Mouse (Mus musculus) urinary bladder, postnatal 10 days (tissue): Measurements from ENCODE around the gene Gm5788.
A peak's percentile ranks its signal among the peaks of the same experiment; 100 is the strongest.
"Not testable (repeated sequence)": the region's sequence is repeated elsewhere in the genome, so short reads cannot be mapped to it uniquely, and the experiment has no call there.

Experiments used
- DNase-seq: peaks from one replicate; pipeline ENCODE4 v3.0.0; 2022; ENCODE audit warnings: low spot score

The Gm5788 gene

DNA sequence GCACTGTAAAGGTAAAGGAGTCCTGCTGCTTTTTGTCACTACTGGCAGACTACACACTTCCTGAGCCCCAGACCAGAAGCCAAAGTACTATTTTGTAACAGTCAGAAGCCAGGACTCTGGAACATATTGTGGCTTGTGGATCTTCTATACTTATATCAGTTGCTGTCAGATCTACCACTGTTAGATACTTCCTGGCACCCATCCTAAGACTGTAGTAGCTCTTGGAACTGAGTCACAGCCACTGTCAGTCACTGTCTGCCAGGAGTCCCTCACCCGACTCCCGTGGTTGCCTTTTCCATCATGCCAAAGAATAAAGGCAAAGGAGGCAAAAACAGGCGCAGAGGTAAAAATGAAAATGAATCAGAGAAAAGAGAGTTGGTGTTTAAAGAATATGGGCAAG is at the start of gene Gm5788:
TSS of gene Gm5788 (plus strand) at position 301 of the 400 bp plus-strand sequence.
- not testable (repeated sequence) for DNase-seq

DNA sequence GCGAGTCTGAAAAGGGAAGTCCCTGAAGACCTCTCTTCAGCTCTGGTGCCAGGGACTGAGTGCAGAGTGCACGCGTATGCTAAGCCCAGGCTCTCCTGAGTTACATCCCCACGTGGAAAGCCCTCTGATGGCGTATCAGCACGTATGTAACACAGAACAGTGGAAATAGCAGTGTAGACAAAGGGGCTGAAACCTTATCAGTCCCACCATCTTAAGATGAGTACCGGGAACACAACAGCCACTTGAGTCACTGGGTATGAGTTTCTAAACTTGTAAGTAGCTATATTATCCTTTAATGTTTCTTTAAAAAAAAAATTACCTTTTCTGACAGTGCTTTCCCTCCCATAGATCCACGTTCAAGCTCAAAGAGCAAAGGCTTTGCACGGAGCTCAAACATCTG is 45.1 kb upstream of the Gm5788 start:
- no peak for DNase-seq

DNA sequence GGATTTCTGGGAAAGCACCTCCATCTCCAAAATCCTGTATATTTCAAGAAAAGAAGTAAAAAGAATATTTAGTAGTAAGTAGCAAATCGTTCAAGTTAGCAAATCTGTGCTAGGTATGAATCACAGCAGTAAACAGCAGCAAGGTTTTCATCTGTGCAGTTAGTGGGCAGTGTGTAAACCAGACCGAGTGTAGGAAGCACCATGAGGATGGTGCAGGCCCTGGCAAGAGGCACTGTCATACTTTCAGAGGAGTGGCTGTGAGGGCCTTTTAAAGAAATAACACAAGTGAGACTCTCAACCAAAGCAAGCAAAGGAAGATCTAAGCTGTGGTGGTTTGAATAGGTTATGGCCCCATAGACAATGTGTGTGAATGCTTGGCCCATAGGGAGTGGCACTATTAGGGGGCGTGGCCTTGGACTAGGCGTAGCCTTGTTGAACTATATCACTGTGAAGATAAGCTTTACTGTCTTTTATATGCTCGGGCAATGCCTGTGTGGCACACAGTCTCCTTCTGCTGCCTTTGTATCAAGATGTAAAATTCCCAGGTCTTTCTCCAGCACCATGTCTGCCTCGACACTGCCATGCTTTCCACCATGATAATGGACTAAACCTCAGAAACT is 29.7 kb upstream of the Gm5788 start:
- DNase-seq: no peak

DNA sequence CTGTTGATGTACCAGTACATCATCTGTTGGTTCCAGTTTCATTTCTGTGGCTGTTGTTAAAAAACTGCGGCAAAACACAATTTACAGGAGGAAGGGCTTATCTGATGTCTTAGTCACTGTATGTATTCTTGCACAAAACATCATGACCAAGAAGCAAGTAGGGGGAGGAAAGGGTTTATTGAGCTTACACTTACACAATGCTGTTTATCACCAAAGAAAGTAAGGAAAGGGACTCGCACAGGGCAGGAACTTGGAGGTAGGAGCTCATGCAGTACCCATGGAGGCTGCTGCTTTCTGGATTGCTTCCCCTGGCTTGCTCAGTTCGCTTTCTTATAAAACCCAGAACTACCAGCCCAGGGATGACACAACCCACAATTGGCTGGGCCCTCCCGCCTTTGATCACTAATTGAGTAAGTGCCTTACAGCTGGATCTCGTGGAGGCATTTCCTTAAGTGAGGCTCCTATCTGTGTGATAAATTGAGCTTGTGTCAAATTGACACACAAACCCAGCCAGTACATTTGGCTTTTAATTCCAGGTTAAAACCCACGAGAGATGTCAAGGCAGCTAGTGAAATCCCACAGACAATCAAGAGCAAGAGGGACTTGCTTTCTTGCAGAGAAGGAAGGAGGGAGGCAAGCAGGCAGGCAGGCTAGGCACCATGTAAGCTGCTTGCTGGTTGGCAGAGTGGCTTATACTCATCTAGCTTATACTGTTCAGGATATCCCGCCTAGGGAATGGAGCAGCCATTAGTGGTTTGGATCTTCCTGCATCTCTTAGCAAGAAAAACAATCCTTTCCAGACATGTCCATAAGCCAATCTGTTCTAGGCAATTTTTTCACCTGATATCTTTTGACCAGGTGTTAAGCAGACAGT is 24.0 kb upstream of the Gm5788 start:
- DNase-seq: no peak

DNA sequence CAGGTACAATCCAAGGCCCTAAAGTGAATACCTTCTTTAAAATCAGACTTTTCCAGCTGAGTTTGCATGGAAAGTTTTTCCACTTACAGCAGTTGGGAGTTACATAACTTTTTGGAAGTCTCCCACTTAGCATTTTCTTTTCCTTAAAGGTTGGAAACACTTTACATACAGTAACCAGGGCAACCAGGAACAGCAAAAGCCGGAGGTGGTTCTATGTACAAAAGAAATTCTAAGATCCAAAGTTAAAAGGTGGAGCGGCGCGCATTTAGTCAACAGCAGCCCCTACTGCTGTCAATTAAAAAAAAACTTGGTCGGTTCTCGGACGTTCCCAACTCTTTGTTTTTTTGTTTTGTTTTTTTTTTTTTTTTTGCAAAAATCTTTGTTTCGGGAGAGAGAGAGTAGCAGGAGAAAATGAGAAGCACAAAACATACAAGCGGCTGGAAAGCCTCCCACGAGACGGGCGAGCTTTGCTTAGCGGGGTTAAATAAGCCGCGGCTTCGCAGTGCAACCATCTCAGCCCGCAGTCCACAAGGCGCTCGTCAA is 23.0 kb upstream of the Gm5788 start:
- DNase-seq: no peak

DNA sequence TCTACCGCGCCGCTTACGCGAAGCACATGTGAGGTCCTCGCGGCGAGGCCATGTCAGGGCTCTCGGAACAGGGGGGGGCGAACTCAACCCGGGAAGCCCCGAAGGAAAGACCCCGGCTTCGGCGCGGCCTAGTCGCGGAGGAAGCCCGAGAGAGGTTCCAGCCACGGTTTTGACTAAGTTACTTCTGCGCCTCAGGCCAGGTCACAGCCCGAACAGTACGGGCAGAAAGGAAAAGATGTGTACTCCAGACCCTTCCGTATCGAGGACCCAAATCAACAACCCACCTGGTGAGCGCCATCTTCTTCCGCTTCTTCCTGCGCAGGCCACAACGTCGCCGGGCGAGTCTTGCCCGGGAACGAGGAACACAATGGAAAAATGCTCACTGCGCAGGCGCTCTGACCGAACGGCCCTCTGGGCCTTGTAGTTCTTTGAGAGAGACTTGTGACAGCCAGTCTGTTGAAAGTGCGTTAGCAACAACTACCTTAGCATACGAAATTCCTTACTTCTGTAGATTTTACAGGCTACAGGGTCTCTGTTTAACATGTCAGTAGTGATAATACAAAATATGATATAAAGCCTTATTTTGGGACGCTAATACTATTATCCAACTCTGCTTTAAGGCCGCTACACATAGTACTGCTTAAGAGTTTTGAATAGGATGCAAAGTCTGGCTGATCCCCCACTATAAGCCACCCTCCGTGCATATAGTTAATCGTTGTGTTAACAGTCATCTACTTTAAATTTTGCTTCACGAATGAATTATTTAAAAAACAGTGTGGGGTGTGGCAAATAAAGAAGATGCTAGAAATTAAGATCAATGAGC is 22.3 kb upstream of the Gm5788 start, which contains the start of gene Snw1:
TSS of gene Snw1 (minus strand) at position 311 of the 823 bp plus-strand sequence.
- peak; percentile 75 for DNase-seq

DNA sequence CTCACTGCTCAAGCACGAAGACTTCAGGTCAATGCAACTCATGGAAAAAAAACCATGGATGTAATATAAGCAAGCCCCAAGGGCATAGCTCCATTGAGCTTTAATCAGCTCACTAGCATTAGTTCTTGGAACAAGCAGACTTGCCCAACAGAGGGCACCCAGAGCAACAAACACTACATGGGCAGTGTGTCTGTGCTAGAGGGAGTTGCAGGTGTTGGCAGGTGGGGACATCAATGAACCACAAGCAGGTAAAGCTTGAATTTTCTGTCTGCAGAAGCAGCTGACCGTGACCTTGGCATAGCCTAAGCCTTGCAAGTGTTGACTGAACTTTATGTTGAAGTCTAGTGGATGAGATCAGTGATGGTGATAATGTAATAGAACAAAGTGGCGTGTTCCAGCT is 19.8 kb upstream of the Gm5788 start:
- DNase-seq: no peak

DNA sequence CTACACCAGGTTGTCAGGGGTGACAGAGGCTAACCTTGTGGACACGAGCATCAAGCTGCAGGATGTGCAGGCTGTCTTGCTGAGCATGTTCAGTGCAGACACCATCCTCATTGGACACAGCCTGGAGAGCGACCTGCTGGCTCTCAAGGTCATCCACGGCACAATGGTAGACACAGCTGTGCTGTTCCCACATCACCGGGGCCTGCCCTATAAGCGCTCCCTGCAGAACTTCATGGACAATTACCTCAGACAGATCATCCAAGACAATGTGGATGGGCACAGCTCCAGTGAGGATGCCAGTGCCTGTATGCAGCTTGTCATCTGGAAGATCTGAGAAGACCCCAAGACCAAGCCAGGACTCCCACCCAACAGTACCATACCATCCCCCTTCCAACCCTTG is 12.0 kb upstream of the Gm5788 start:
- DNase-seq: not testable (repeated sequence)

DNA sequence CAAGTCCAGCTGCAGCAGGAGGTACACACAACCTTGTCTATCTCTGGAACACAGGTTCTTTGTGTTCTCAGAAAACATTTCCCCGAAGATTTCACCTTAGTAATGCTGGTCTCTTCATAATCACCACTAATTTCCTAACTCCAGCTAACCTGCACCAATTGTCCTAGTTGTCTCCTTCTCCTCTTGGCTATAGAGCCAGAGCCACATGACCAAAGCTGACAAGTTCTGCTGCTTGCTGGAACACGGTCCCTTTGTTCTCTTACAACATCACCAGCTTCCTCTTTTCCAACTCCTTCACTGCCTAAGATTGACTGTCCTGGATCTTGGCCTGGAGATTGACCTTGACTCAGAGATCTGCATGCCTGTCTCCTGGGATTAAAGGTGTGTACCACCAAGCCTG is 5.8 kb upstream of the Gm5788 start:
- not testable (repeated sequence) for DNase-seq

DNA sequence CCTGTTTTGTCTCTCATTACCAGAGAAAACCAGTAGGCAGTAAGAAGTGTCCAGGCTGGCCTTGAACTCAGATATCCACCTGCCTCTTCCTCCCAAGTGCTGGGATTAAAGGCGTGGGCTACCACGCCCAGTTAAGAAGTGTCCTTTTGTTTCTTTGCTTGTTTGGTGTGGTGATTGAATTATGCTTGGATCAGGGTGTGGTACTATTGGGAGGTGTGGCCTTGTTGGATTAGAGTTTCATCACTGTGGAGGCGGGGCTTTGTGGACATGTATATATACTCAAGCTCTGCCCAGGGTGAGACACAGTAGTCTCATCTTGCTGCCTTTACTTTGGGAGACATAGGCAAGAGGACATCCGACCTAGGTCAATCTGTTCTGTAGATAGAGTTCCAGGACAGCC is 19.5 kb downstream of the Gm5788 start, which contains the start of gene Gm8300:
TSS of gene Gm8300 (plus strand) at position 301 of the 400 bp plus-strand sequence.
- DNase-seq: not testable (repeated sequence)

DNA sequence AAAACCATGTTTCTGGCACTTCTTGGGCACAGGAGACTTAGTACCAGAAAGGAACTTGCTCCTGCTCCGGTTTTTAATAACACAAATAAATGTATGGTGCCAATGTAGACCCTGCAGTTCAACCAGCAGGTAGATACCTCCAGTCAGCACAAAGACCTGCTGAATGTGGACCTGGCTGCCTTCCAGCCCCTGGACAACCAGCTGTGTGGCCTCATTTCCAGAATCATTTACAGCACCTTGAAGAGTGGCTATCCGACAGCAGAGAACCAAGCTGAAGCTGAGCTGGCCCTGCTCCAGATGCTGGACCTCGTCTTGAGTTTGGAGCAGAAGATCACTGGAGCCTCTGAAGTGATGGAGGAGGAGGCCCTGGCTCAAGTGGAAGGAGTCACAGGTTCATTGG is 25.1 kb downstream of the Gm5788 start:
- DNase-seq: not testable (repeated sequence)

DNA sequence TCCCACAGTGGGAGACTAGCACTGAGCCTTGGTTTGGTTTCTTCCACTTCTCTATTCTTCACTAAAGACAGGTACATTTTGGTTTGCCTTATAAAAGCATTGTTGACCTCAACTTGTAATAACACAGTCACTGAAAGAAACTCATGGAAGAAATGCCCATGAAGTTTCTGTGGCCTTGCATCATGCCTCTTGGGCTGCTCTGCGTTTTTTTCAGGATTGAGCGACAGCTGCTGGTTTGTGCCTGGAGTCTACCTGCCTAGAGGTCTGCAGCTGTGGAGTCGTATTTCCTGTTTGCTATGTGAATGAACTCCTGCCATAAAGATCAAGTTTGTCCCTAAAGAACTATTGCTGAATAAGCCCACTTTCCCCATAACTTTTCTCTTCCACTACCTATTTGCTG is 49.4 kb downstream of the Gm5788 start:
- DNase-seq: no peak
